Mouse (Mus musculus): ENCODE results near the gene Prcc.

GRCm38 (mm10) chr3:87906601-87906980 lies 21.2 kb upstream of the Prcc start:
- TF ChIP-seq CTCF (IDR thresholded peaks at IDR 0.05; ENCODE audit: low read depth) (no peak), EP300 (IDR thresholded peaks at IDR 0.05; ENCODE audit: low read depth) (no peak)

Data from heart, postnatal 0 days (tissue).